Mouse (Mus musculus) small intestine, adult 2 months (tissue): ENCODE results near the gene Wfdc6a. TPM values are rescaled to one million over a fixed set of nuclear protein-coding genes. Genes with fewer than 3 reads are reported as not detected.

Source experiments
- H3K27ac ChIP-seq: fragments of 200-500 bp; 2 replicates; pipeline ENCODE4 v1.5.1; 2012; ENCODE audit warnings: low read depth, low read length, control low read depth, inconsistent platforms; ENCODE audit not compliant: insufficient read depth
- H3K27me3 ChIP-seq: fragments of 200-500 bp; 2 replicates; pipeline ENCODE4 v1.6.1; 2012; ENCODE audit warnings: mild to moderate bottlenecking, moderate library complexity, low read length, inconsistent platforms; ENCODE audit not compliant: control insufficient read depth, insufficient read depth
- H3K36me3 ChIP-seq: fragments of 200-500 bp; 2 replicates; pipeline ENCODE4 v1.6.1; 2012; ENCODE audit warnings: mild to moderate bottlenecking, low read length, control low read depth, inconsistent platforms; ENCODE audit not compliant: control insufficient read depth, insufficient read depth
- H3K4me1 ChIP-seq: fragments of 200-500 bp; 2 replicates; pipeline ENCODE4 v1.6.1; 2012; ENCODE audit warnings: low read length, inconsistent platforms, mixed read lengths; ENCODE audit not compliant: control insufficient read depth, insufficient read depth, insufficient read length
- H3K4me3 ChIP-seq: fragments of 200-500 bp; 2 replicates; pipeline ENCODE4 v1.5.1; 2012; ENCODE audit warnings: low read depth, mild to moderate bottlenecking, control low read depth, inconsistent platforms, low read length, moderate library complexity
- CTCF ChIP-seq: fragments of 200-500 bp; IDR thresholded peaks from 2 replicates; pipeline ENCODE4 v1.5.1; 2012; ENCODE audit warnings: low read depth, mild to moderate bottlenecking, control low read depth, inconsistent platforms, low read length, moderate library complexity, mixed read lengths; ENCODE audit not compliant: insufficient replicate concordance, insufficient read length; ENCODE audit errors: extremely low read depth
- POLR2A ChIP-seq: fragments of 200-500 bp; IDR thresholded peaks from 2 replicates; pipeline ENCODE4 v1.6.1; 2012; ENCODE audit warnings: low read depth, mild to moderate bottlenecking, control low read depth, inconsistent platforms, low read length, moderate library complexity
- WGBS: fragments of 180-500 bp; shearing (Covaris S2); methylation state at CpG from one replicate; pipeline ENCODE4 v1.1.7; 2018; 5-methylcytosine and 5-hydroxymethylcytosine counted together
- polyA plus RNA-seq: library from polyadenylated mRNA; depleted of rRNA; stranded (reverse); fragments of >200 nt; gene quantifications from 2 replicates; pipeline ENCODE4 v1.2.3, GENCODE M21; 2012; rRNA removed

Wfdc6a gene
- polyA plus RNA-seq, 1 experiment, result not detected

- WGBS, result 34% methylated on average over 8 of the region's 8 CpGs
- Histone ChIP-seq H3K36me3 (no peaks in the 10 kb centered on the region), H3K4me3 (no peak overlapping the region), H3K4me1 (peaks cover 3% of the 10 kb centered on the region; the same call in 1 of the 2 replicates), H3K27me3 (peaks cover 4% of the 10 kb centered on the region; the same call in 1 of the 2 replicates), H3K27ac (peak overlapping the region; percentile 15; the same call in 1 of the 2 replicates)
- TF ChIP-seq CTCF (no peak), POLR2A (no peak)
Observed at GRCm38 (mm10) chr2:164540652-164541427, 44.4 kb downstream of the Wfdc6a start.

GRCm38 (mm10) chr2:164537003-164537402, 48.2 kb downstream of the Wfdc6a start:
- TF ChIP-seq CTCF (no peak), POLR2A (no peak)
- no peak overlapping the region for H3K27ac ChIP-seq
- peaks cover 4% of the 10 kb centered on the region; the same call in 1 of the 2 replicates for H3K27me3 ChIP-seq
- H3K36me3 ChIP-seq, result no peaks in the 10 kb centered on the region
- 63% methylated on average over 4 of the region's 4 CpGs for WGBS
- no peak overlapping the region for H3K4me3 ChIP-seq
- H3K4me1 ChIP-seq, result peaks cover 3% of the 10 kb centered on the region; the same call in 1 of the 2 replicates

GRCm38 (mm10) chr2:164534315-164534714, 50.9 kb downstream of the Wfdc6a start:
- H3K36me3 ChIP-seq, result no peaks in the 10 kb centered on the region
- no peak overlapping the region for H3K4me3 ChIP-seq
- 62% methylated on average over 10 of the region's 10 CpGs for WGBS
- TF ChIP-seq CTCF (no peak), POLR2A (no peak)
- H3K4me1 ChIP-seq, result no peaks in the 10 kb centered on the region
- H3K27ac ChIP-seq, result no peak overlapping the region
- no peaks in the 10 kb centered on the region for H3K27me3 ChIP-seq

GRCm38 (mm10) chr2:164531169-164531568, 54.1 kb downstream of the Wfdc6a start:
- H3K27me3 ChIP-seq, result no peaks in the 10 kb centered on the region
- H3K27ac ChIP-seq, result no peak overlapping the region
- H3K36me3 ChIP-seq, result peaks cover 14% of the 10 kb centered on the region
- TF ChIP-seq CTCF (peak; percentile 65; the same call in 1 of the 2 replicates), POLR2A (no peak)
- H3K4me3 ChIP-seq, result no peak overlapping the region
- H3K4me1 ChIP-seq, result peaks cover 3% of the 10 kb centered on the region; the same call in 1 of the 2 replicates
- 2% methylated on average over 3 of the region's 3 CpGs for WGBS

Other genes starting within 250 kb of the Wfdc6a start
- gene Slpi, start 196.4 kb downstream of the Wfdc6a start, polyA plus RNA-seq, result 16.0 and 22.3 TPM in 2 replicates
- 0.19 and 127 TPM in 2 replicates for gene Rbpjl, start 182.3 kb downstream of the Wfdc6a start, polyA plus RNA-seq
- 0.49 and 2.7 TPM in 2 replicates for gene Matn4, start 180.3 kb downstream of the Wfdc6a start, polyA plus RNA-seq
- gene Sdc4, start 141.6 kb downstream of the Wfdc6a start, polyA plus RNA-seq, result 21.3 and 52.2 TPM in 2 replicates
- gene Sys1, start 128.5 kb downstream of the Wfdc6a start, polyA plus RNA-seq, result 187 and 276 TPM in 2 replicates
- gene Gm20458, start 124.5 kb downstream of the Wfdc6a start, polyA plus RNA-seq, result 35.0 and 79.8 TPM in 2 replicates
- not detected in 2 replicates for gene Trp53tg5, start 111.7 kb downstream of the Wfdc6a start, polyA plus RNA-seq
- 38.4 and 61.6 TPM in 2 replicates for gene Dbndd2, start 99.3 kb downstream of the Wfdc6a start, polyA plus RNA-seq
- gene Pigt, start 87.9 kb downstream of the Wfdc6a start, polyA plus RNA-seq, result 117 and 171 TPM in 2 replicates
- 3.2 and 40.1 TPM in 2 replicates for gene Wfdc2, start 23.0 kb downstream of the Wfdc6a start, polyA plus RNA-seq
- not detected in 2 replicates for gene Spint3, start 12.0 kb downstream of the Wfdc6a start, polyA plus RNA-seq
- gene Eppin, start 8.1 kb upstream of the Wfdc6a start, polyA plus RNA-seq, result not detected in 2 replicates
- not detected in 2 replicates for gene Wfdc6b, start 28.1 kb upstream of the Wfdc6a start, polyA plus RNA-seq
- gene Wfdc8, start 28.2 kb upstream of the Wfdc6a start, polyA plus RNA-seq, result 0.05 TPM in 1 of 2 replicates, not detected in the other
- gene Wfdc16, start 53.3 kb upstream of the Wfdc6a start, polyA plus RNA-seq, result not detected in 2 replicates
- gene Wfdc10, start 70.6 kb upstream of the Wfdc6a start, polyA plus RNA-seq, result 1.8 TPM in 1 of 2 replicates, not detected in the other
- gene Wfdc9, start 71.1 kb upstream of the Wfdc6a start, polyA plus RNA-seq, result not detected in 2 replicates
- not detected in 2 replicates for gene Wfdc11, start 88.6 kb upstream of the Wfdc6a start, polyA plus RNA-seq
- not detected in 2 replicates for gene Wfdc13, start 99.7 kb upstream of the Wfdc6a start, polyA plus RNA-seq
- gene Spint4, start 113.1 kb upstream of the Wfdc6a start, polyA plus RNA-seq, result not detected in 2 replicates
- gene Spint5, start 129.9 kb upstream of the Wfdc6a start, polyA plus RNA-seq, result not detected in 2 replicates
- 0.06 and 0.75 TPM in 2 replicates for gene Wfdc3, start 160.5 kb upstream of the Wfdc6a start, polyA plus RNA-seq
- 20.9 and 37.8 TPM in 2 replicates for gene Dnttip1, start 160.5 kb upstream of the Wfdc6a start, polyA plus RNA-seq
- 39.1 and 91.2 TPM in 2 replicates for gene Ube2c, start 184.5 kb upstream of the Wfdc6a start, polyA plus RNA-seq
- gene Tnnc2, start 194.5 kb upstream of the Wfdc6a start, polyA plus RNA-seq, result not detected in 2 replicates
- gene Snx21, start 200.4 kb upstream of the Wfdc6a start, polyA plus RNA-seq, result 9.7 and 19.2 TPM in 2 replicates
- 76.9 and 102 TPM in 2 replicates for gene Acot8, start 219.4 kb upstream of the Wfdc6a start, polyA plus RNA-seq
- gene Zswim3, start 219.7 kb upstream of the Wfdc6a start, polyA plus RNA-seq, result 1.7 and 2.6 TPM in 2 replicates
- 4.8 and 8.1 TPM in 2 replicates for gene Zswim1, start 237.2 kb upstream of the Wfdc6a start, polyA plus RNA-seq
- gene Spata25, start 243.1 kb upstream of the Wfdc6a start, polyA plus RNA-seq, result not detected in 2 replicates
- 156 and 235 TPM in 2 replicates for gene Ctsa, start 247.4 kb upstream of the Wfdc6a start, polyA plus RNA-seq
- gene Neurl2, start 248.0 kb upstream of the Wfdc6a start, polyA plus RNA-seq, result 1.7 and 3.1 TPM in 2 replicates